ENCODE assay signal across 25 mouse cellular contexts in the genomic region with DNA sequence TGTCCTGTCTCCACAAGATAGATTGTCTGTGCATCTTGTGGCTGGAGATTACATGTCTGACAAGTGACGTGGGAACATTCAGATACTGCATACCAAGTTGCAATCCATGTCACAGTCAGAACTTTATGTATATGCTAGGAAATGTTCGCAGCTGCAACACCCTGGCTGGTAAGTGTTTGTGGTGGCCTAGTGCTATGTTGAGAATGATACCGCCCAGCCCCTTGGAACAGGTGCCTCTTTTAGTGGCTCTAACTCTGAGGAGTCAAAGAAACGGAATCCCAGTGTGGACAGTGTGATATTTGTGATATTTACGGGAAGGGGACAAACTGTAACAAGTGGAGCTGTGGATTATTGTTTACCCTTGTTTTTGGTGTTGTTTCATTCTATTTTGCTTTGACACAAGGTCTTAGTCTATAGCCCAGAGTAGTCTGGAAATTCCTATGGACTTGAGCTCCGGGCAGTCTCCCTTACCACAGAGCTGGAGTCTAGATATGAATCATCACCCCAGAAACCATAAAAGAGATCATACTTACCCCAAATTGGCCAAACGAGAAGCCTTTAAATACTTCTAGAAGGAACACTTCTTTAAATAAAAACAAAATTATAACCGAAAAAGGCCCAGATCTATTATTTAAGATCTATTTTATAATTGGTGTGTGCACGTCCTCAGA. TPM values are rescaled to one million over a fixed set of nuclear protein-coding genes. Genes with fewer than 3 reads are reported as not detected.
"Had no signal": no experiment of that assay in that cellular context is flagged by ENCODE, and none has a peak within 500 bp of the region (broad histone marks: within the 10 kb centered on the region; RNA-seq: fewer than 3 reads in every experiment).

No protein-coding gene starts in this region.

- H3K9ac ChIP-seq: heart, embryonic 12.5 days; hindbrain, embryonic 12.5 days; hindbrain, embryonic 14.5 days; intestine, embryonic 15.5 days; limb, embryonic 13.5 days; limb, embryonic 15.5 days; liver, embryonic 14.5 days had no signal

- H3K36me3 ChIP-seq: heart, embryonic 12.5 days; hindbrain, embryonic 10.5 days; hindbrain, embryonic 12.5 days; intestine, embryonic 15.5 days; limb, embryonic 13.5 days; limb, embryonic 15.5 days had no signal

- ATAC-seq: hindbrain, embryonic 16.5 days; inflammation-experienced regulatory T-cells, adult 6 months; intestine, embryonic 15.5 days; intestine, postnatal 0 days had no signal

- H3K4me3 ChIP-seq: gastrocnemius, adult 2 months; heart, adult 2 months; heart, embryonic 12.5 days; hindbrain, embryonic 10.5 days; hindbrain, embryonic 12.5 days; intestine, embryonic 15.5 days; layer of hippocampus, adult 2 months; left cerebral cortex, adult 2 months; limb, embryonic 13.5 days; limb, embryonic 15.5 days had no signal

- H3K4me2 ChIP-seq: heart, embryonic 12.5 days; hindbrain, embryonic 12.5 days; hindbrain, embryonic 14.5 days; intestine, embryonic 15.5 days; limb, embryonic 13.5 days; limb, embryonic 15.5 days had no signal

- H3K9me3 ChIP-seq: heart, embryonic 12.5 days; hindbrain, embryonic 10.5 days; hindbrain, embryonic 12.5 days; intestine, embryonic 15.5 days; limb, embryonic 15.5 days had no signal

- H3K4me1 ChIP-seq: hindbrain, embryonic 10.5 days; hindbrain, embryonic 12.5 days had no signal

- H3K27ac ChIP-seq: gastrocnemius, adult 2 months; heart, adult 2 months; hindbrain, embryonic 10.5 days; hindbrain, embryonic 12.5 days; hindbrain, embryonic 14.5 days; intestine, embryonic 15.5 days; layer of hippocampus, adult 2 months; left cerebral cortex, adult 2 months; limb, embryonic 13.5 days; limb, embryonic 15.5 days; liver, embryonic 14.5 days had no signal

- H3K27me3 ChIP-seq: heart, embryonic 12.5 days; hindbrain, embryonic 12.5 days; intestine, embryonic 15.5 days; limb, embryonic 13.5 days; limb, embryonic 15.5 days had no signal

- DNase-seq: gastrocnemius, adult 2 months; gastrocnemius, postnatal 10 days; gastrocnemius, postnatal 25 days; heart, adult 2 months; heart, postnatal 10 days; heart, postnatal 4 days; kidney, adult 18-20 months; kidney, adult 8-10 months; kidney, postnatal 10 days; kidney, postnatal 25 days; kidney, postnatal 4 days; left cerebral cortex, postnatal 4 days had no signal

RNA-seq across cellular contexts. Expression of gene A930033H14Rik, which starts 25.0 kb away (rescaled TPM):
- polyA plus RNA-seq: inflammation-experienced regulatory T-cells, adult 6 months had no signal

RNA-seq across cellular contexts. Expression of gene Rhobtb1, which starts 36.7 kb away (rescaled TPM):
- polyA plus RNA-seq: inflammation-experienced regulatory T-cells, adult 6 months had no signal
